Mouse (Mus musculus) ES-E14 (cell line): ENCODE results near the gene Eif3i. TPM values are rescaled to one million over a fixed set of nuclear protein-coding genes. Genes with fewer than 3 reads are reported as not detected.

ENCODE experiments used
- DNase-seq: peaks from one replicate; pipeline ENCODE4 v3.0.0-alpha.2; 2013; ENCODE audit warnings: low read depth, low spot score
- H3K27ac ChIP-seq: 2 replicates; pipeline ENCODE4 v1.5.1; 2012; ENCODE audit warnings: low read depth, mild to moderate bottlenecking, low read length, moderate library complexity, mixed read lengths; ENCODE audit not compliant: poor library complexity, insufficient read depth, severe bottlenecking
- H3K36me3 ChIP-seq: 2 replicates; pipeline ENCODE4 v1.6.1; 2012; ENCODE audit warnings: mild to moderate bottlenecking, low read length, moderate library complexity, mixed read lengths; ENCODE audit not compliant: control insufficient read depth, poor library complexity, insufficient read depth, severe bottlenecking
- H3K4me1 ChIP-seq, 2 experiments: fragments of 150-350 bp in 1 of 2; sonication (generic) in 1 of 2; 2 replicates each; pipeline ENCODE4 v1.6.1; 2012; ENCODE audit warnings: low read length in 2 of 2, mild to moderate bottlenecking in 1 of 2, mixed read lengths in 1 of 2; ENCODE audit not compliant: control insufficient read depth in 2 of 2, insufficient read depth in 2 of 2, poor library complexity in 1 of 2
- H3K4me3 ChIP-seq, 2 experiments: fragments of 150-350 bp in 1 of 2; sonication (generic) in 1 of 2; 2 replicates each; pipeline ENCODE4 v1.5.1; 2012; ENCODE audit warnings: low read length in 2 of 2, low read depth in 1 of 2, mild to moderate bottlenecking in 1 of 2, mixed read lengths in 1 of 2; ENCODE audit not compliant: insufficient read depth in 1 of 2, poor library complexity in 1 of 2, severe bottlenecking in 1 of 2
- H3K9ac ChIP-seq: 2 replicates; pipeline ENCODE4 v1.6.1; 2012; ENCODE audit warnings: low read depth, mild to moderate bottlenecking, low read length, mixed read lengths; ENCODE audit not compliant: poor library complexity, insufficient read depth, severe bottlenecking
- H3K9me3 ChIP-seq: fragments of 150-350 bp; sonication (generic); 2 replicates; pipeline ENCODE4 v1.6.1; 2012; ENCODE audit warnings: low read depth, mild to moderate bottlenecking, low read length; ENCODE audit not compliant: control insufficient read depth, insufficient read depth
- CHD2 ChIP-seq: IDR thresholded peaks from 2 replicates; pipeline ENCODE4 v1.6.1; 2014; ENCODE audit warnings: mild to moderate bottlenecking, low read depth, low read length, inconsistent platforms
- HCFC1 ChIP-seq: IDR thresholded peaks from 2 replicates; pipeline ENCODE4 v1.6.1; 2012; ENCODE audit warnings: low read length, inconsistent platforms, borderline replicate concordance; ENCODE audit not compliant: insufficient read depth
- MAFK ChIP-seq: IDR thresholded peaks from 2 replicates; pipeline ENCODE4 v1.6.1; 2014; ENCODE audit warnings: mild to moderate bottlenecking, low read depth, low read length, inconsistent platforms; ENCODE audit not compliant: insufficient read depth
- ZC3H11A ChIP-seq: IDR thresholded peaks from 2 replicates; pipeline ENCODE4 v1.6.1; 2012; ENCODE audit warnings: low read depth, mild to moderate bottlenecking, inconsistent platforms, low read length, borderline replicate concordance
- ZNF384 ChIP-seq: IDR thresholded peaks from 2 replicates; pipeline ENCODE4 v1.6.1; 2012; ENCODE audit warnings: low read depth, low read length, inconsistent platforms
- in situ Hi-C, 2 experiments: fragments of 600-800 bp; cut with MboI; formaldehyde crosslinking; loops; one replicate each; pipeline ENCODE4 v1.15.1; 2025; ENCODE audit warnings: low sequenced_read_pairs in 2 of 2, inconsistent platforms in 1 of 2; ENCODE audit not compliant: unreplicated experiment in 2 of 2
- total RNA-seq: library from RNA; depleted of rRNA; stranded (reverse); fragments of 300-350 nt; gene quantifications from 2 replicates; pipeline ENCODE4 v1.2.3, GENCODE M21; 2012

Gene Eif3i
- total RNA-seq, 1 experiment = 328 TPM

DNA sequence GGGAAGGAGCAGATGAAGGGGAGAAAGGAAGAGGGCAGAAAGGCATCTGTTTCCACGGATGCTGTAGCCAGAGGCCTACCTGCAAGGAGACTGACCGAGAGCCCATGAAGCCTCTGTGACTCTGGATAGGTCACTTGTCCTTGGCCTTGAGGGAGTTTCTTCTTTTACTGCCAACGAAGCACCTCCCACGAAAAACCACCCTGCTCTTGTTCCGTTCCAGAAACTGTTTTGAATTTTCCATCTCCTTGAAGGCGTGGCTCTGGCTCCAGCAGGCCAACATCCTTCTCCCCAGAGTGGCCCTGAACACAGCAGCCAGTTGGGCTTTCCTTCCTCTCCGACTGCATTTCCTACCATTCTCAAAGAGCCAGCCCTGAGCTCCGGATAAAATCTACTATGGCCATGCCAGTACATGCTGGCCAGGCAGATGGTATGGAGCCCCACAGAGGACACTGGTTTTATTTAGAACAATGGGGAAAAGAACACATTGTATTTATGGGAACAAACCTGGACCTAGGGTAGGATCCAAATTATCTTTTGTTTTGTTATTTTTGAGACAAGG, 20.9 kb upstream of the Eif3i start:
- no peak overlapping the region for H3K4me3 ChIP-seq
- TF ChIP-seq CHD2 (no peak), ZC3H11A (no peak), HCFC1 (no peak), MAFK (no peak), ZNF384 (no peak)
- peaks cover 0 to 7% of the 10 kb centered on the region in 2 experiments; a peak in 1 of 4 replicates for H3K4me1 ChIP-seq
- in situ Hi-C loops = no loop called here
- H3K9ac ChIP-seq = no peak overlapping the region
- H3K36me3 ChIP-seq = peaks cover 7% of the 10 kb centered on the region; the same call in 1 of the 2 replicates
- H3K27ac ChIP-seq = no peak overlapping the region
- H3K9me3 ChIP-seq = no peaks in the 10 kb centered on the region
- DNase-seq = no peak

- no peak overlapping the region for H3K27ac ChIP-seq
- in situ Hi-C loops = no loop called here
- DNase-seq = no peak
- H3K4me1 ChIP-seq = peaks cover 0 to 7% of the 10 kb centered on the region in 2 experiments; a peak in 1 of 4 replicates
- no peak for TF ChIP-seq MAFK
- no peak for TF ChIP-seq ZC3H11A
- TF ChIP-seq ZNF384 = no peak
- no peak for TF ChIP-seq HCFC1
- no peak for TF ChIP-seq CHD2
- no peak overlapping the region for H3K9ac ChIP-seq
- H3K4me3 ChIP-seq = no peak overlapping the region
- H3K9me3 ChIP-seq = no peaks in the 10 kb centered on the region
- H3K36me3 ChIP-seq = peaks cover 6% of the 10 kb centered on the region; the same call in 1 of the 2 replicates
These were observed 20.2 kb upstream of the Eif3i start for GRCm38 (mm10) chr4:129620419-129621282.

DNA sequence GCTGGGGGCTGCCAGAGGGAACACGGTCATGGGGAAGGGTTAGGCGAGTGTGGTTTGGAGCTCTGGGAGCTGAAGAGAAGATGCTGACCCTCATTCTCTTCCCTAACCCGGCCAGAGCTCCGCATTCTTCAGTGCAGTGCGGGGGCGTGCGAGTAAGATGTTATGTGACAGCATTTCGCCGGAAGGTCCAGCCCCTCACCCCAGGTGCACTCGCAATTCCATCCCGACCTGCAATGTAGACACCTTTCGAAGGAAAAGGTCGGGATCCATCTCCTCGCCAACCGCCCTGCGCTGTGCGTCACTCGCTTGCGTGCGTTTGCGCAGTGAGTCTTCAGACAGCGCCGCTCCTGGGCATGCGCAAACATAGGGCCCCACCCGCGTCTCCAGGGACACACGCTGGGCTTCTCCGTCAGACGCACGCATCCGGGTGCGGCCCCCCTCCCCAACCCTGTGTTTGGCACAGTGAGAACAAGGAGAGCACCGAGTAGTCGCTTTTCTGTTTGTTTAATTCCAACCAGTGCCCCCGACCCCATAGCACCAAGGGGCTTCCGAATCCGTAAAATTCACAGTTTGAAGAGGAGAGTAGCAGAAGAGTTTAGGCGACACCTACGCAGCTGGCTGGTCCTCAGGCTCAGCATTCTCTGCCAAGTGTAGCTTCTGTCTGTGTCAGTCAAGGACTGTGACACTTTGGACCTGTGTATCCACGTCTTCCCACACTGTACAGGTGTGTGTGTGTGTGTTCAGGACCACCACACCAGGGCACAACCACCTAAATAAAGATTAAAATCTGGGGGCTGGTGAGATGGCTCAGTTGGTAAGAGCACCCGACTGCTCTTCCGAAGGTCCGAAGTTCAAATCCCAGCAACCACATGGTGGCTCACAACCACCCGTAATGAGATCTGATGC, 18.6 kb upstream of the Eif3i start, which contains the start of gene Iqcc:
Iqcc (minus strand) TSS at position 314 of the 906 bp plus-strand sequence.
- peak; percentile 73 for DNase-seq
- Histone ChIP-seq H3K9me3 (no peaks in the 10 kb centered on the region), H3K36me3 (peaks cover 6% of the 10 kb centered on the region; the same call in 1 of the 2 replicates), H3K27ac (peak within 1 kb of the TSS; percentile 14; the same call in 1 of the 2 replicates), H3K9ac (peak within 1 kb of the TSS; percentile 72), H3K4me3 (peak within 1 kb of the TSS; percentile 69 to 74), H3K4me1 (peaks cover 0 to 1% of the 10 kb centered on the region in 2 experiments; a peak in 2 of 4 replicates)
- in situ Hi-C loops = no loop called here
- TF ChIP-seq CHD2 = no peak
- TF ChIP-seq HCFC1 = no peak
- no peak for TF ChIP-seq ZC3H11A
- TF ChIP-seq ZNF384 = no peak
- no peak for TF ChIP-seq MAFK

GRCm38 (mm10) chr4:129618031-129618430, 17.6 kb upstream of the Eif3i start:
- in situ Hi-C loops = no loop called here

More at GRCm38 (mm10) chr4:129618031-129618430, 17.6 kb upstream of the Eif3i start:
- Histone ChIP-seq H3K9me3 (no peaks in the 10 kb centered on the region), H3K4me1 (peaks cover 0 to 5% of the 10 kb centered on the region in 2 experiments; a peak in 2 of 4 replicates), H3K4me3 (peak overlapping the region; percentile 69 to 74), H3K27ac (no peak overlapping the region), H3K36me3 (peaks cover 6% of the 10 kb centered on the region; the same call in 1 of the 2 replicates), H3K9ac (peak overlapping the region; percentile 72)
- DNase-seq = no peak
- TF ChIP-seq CHD2 (no peak), ZC3H11A (no peak), ZNF384 (no peak), HCFC1 (no peak), MAFK (no peak)
